Mouse (Mus musculus): ENCODE results near the gene Cpne6. TPM values are rescaled to one million over a fixed set of nuclear protein-coding genes. Genes with fewer than 3 reads are reported as not detected.

Gene Cpne6
- polyA plus RNA-seq, 1 experiment from 2014 or later: 0.39 TPM

DNA sequence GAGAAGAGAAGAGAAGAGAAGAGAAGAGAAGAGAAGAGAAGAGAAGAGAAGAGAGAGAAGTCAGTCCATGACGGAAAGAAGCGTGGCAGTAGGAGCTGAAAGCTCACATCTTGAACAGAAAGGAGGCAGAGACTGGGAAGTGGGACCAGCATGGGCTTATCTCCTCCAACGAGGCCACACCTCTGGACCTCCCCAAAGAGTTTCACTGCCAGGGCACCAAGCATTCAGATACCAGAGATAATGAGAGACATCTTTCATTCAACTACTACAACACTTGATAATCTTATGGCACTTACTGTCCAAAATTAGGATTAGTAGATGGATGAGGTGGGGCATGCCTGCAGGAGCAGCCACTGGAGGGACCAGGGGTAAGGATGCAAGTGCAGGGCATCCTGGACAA is 45.5 kb downstream of the Cpne6 start:
- H3K9me3 ChIP-seq (ENCODE audit: control insufficient read depth): no peaks in the 10 kb centered on the region
- H3K27ac ChIP-seq (ENCODE audit: low read depth, low read length): no peak overlapping the region
- no peak for TF ChIP-seq CTCF (IDR thresholded peaks at IDR 0.05; ENCODE audit: low read depth)
- H3K4me3 ChIP-seq (ENCODE audit: low read depth, low read length): no peak overlapping the region
- H3K4me2 ChIP-seq (replicated peaks; ENCODE audit: low read depth): no peak overlapping the region
- no peak overlapping the region for H3K9ac ChIP-seq (ENCODE audit: low read depth, low read length)
- H3K36me3 ChIP-seq (ENCODE audit: control insufficient read depth, insufficient read depth): peaks cover 7% of the 10 kb centered on the region; the same call in 1 of the 2 replicates
- WGBS: 90% methylated on average over 3 of the region's 3 CpGs
- ATAC-seq: no peak
- no peaks in the 10 kb centered on the region for H3K27me3 ChIP-seq (replicated peaks; ENCODE audit: control insufficient read depth, insufficient read depth, low read length)
- no peaks in the 10 kb centered on the region for H3K4me1 ChIP-seq (replicated peaks; ENCODE audit: control insufficient read depth, insufficient read depth, low read length)

DNA sequence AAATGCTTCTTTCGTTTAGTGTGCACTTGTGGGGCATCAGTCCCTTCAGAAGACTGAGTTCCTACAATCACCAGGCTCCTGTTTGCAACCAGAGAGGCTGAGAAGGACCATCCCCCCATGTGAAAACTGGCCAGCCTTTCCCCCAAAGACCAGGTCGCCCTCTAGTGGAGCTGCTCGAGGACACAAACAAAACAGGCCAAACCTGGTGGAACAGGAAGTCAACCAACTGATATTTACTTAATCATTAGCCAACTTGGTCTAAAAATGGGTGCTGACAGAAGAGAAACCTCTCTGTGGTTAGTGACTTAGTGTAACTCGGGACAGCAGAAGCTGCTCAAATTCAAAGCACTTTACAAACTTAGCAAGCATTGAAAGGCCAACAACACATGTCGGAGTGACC is 46.8 kb downstream of the Cpne6 start:
- H3K9me3 ChIP-seq (ENCODE audit: control insufficient read depth): no peaks in the 10 kb centered on the region
- no peaks in the 10 kb centered on the region for H3K4me1 ChIP-seq (replicated peaks; ENCODE audit: control insufficient read depth, insufficient read depth, low read length)
- ATAC-seq: no peak
- H3K36me3 ChIP-seq (ENCODE audit: control insufficient read depth, insufficient read depth): no peaks in the 10 kb centered on the region
- H3K4me2 ChIP-seq (replicated peaks; ENCODE audit: low read depth): 0 out of 2 replicates have a peak overlapping the region, but pooled peaks have one; percentile 3
- 16% methylated on average over 5 of the region's 5 CpGs for WGBS
- H3K9ac ChIP-seq (ENCODE audit: low read depth, low read length): no peak overlapping the region
- no peak overlapping the region for H3K4me3 ChIP-seq (ENCODE audit: low read depth, low read length)
- peak overlapping the region; percentile 79 for H3K27ac ChIP-seq (ENCODE audit: low read depth, low read length)
- H3K27me3 ChIP-seq (replicated peaks; ENCODE audit: control insufficient read depth, insufficient read depth, low read length): no peaks in the 10 kb centered on the region
- TF ChIP-seq CTCF (IDR thresholded peaks at IDR 0.05; ENCODE audit: low read depth): peak; percentile 96

DNA sequence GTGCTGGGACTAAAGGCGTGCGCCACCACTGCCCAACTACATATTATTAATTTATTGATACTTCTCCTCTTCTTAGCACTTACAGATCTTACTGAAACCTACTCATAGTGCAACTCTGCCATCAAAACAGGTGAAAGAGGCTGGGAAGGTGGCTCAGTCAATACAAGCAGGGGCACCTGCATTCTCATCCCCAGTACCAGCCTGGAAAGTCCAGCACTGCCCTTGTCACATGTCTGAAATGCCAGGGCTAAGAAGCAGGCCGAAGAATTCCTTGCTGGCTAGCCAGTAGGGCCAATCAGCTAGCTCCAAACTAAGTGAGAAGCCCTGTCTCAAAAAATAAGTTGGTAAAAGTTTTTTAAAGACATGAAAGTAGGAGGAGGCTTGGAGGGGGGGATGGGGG is 47.3 kb downstream of the Cpne6 start:
- Histone ChIP-seq H3K4me1 (replicated peaks; ENCODE audit: control insufficient read depth, insufficient read depth, low read length) (no peaks in the 10 kb centered on the region), H3K4me2 (replicated peaks; ENCODE audit: low read depth) (0 out of 2 replicates have a peak overlapping the region, but pooled peaks have one; percentile 3), H3K4me3 (ENCODE audit: low read depth, low read length) (no peak overlapping the region), H3K27ac (ENCODE audit: low read depth, low read length) (peak overlapping the region; percentile 79), H3K36me3 (ENCODE audit: control insufficient read depth, insufficient read depth) (peaks cover 1% of the 10 kb centered on the region; the same call in 1 of the 2 replicates), H3K9ac (ENCODE audit: low read depth, low read length) (no peak overlapping the region), H3K9me3 (ENCODE audit: control insufficient read depth) (no peaks in the 10 kb centered on the region), H3K27me3 (replicated peaks; ENCODE audit: control insufficient read depth, insufficient read depth, low read length) (no peaks in the 10 kb centered on the region)
- no peak for ATAC-seq
- 79% methylated on average over 3 of the region's 3 CpGs for whole genome bisulfite sequencing
- TF ChIP-seq CTCF (IDR thresholded peaks at IDR 0.05; ENCODE audit: low read depth): no peak

DNA sequence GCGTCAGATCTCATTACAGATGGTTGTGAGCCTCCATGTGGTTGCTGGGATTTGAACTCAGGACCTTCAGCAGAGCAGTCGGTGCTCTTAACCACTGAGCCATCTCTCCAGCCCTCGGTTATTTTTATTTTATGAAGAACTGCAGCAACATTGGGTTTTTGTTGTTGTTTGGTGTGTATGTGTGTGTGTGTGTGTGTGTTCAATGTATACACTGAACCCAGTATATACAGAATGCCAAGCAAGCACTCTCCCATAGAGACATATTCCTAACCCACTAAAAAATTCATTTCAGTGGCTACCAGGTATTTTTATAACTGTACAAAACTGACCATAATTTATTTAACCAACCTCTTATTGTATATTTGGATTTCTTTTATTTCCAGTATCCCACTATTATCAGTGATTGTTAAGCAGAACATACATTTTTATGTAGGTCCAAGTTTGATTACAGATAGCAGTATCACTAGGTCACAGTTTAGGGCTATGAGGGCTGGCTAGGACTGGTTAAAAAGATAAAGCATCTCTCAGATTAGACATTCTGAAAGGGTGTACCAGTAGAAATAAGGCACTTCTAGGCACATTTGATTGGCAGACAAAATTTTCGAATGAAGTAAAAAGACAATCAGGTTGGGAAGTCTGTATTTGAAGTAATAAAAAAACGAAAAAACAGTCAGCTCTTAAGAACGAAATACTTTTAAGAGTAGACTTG is 48.6 kb downstream of the Cpne6 start:
- Histone ChIP-seq H3K36me3 (ENCODE audit: control insufficient read depth, insufficient read depth) (peaks cover 14% of the 10 kb centered on the region; the same call in 1 of the 2 replicates), H3K4me1 (replicated peaks; ENCODE audit: control insufficient read depth, insufficient read depth, low read length) (no peaks in the 10 kb centered on the region), H3K9me3 (ENCODE audit: control insufficient read depth) (no peaks in the 10 kb centered on the region), H3K4me3 (ENCODE audit: low read depth, low read length) (peak overlapping the region; percentile 65; the same call in 1 of the 2 replicates), H3K9ac (ENCODE audit: low read depth, low read length) (no peak overlapping the region), H3K27me3 (replicated peaks; ENCODE audit: control insufficient read depth, insufficient read depth, low read length) (no peaks in the 10 kb centered on the region), H3K4me2 (replicated peaks; ENCODE audit: low read depth) (peak overlapping the region; percentile 74), H3K27ac (ENCODE audit: low read depth, low read length) (peak overlapping the region; percentile 99; the same call in 1 of the 2 replicates)
- TF ChIP-seq CTCF (IDR thresholded peaks at IDR 0.05; ENCODE audit: low read depth): no peak
- no peak for ATAC-seq
- WGBS: 49% methylated on average over 6 of the region's 6 CpGs

DNA sequence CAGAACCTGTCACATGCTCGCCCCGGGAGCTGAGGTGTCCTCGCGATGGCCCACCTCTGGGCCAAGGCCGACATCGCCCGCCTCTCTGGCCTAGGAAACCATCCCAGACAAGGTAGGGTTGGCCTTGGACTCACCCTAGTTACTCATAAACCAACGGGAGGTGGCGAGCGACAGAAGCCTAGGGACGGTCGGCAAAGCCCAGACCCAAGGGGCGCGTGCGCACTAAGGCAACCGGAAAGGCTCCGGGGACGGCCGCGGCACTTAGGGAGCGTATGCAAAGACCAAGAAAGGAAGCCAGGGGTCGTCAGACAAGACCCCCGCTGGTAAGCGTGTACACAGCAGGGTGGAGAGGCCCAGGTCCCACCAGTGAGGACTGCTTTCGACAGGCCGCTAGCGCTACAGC is 49.6 kb downstream of the Cpne6 start, which contains the start of gene Dcaf11:
Gene Dcaf11, plus strand, starts transcription at position 208 of the 403 bp plus-strand sequence.
- H3K9me3 ChIP-seq (ENCODE audit: control insufficient read depth): no peaks in the 10 kb centered on the region
- TF ChIP-seq CTCF (IDR thresholded peaks at IDR 0.05; ENCODE audit: low read depth): peak; percentile 54; the same call in 1 of the 2 replicates
- H3K4me3 ChIP-seq (ENCODE audit: low read depth, low read length): peak within 1 kb of the TSS; percentile 65
- no peaks in the 10 kb centered on the region for H3K27me3 ChIP-seq (replicated peaks; ENCODE audit: control insufficient read depth, insufficient read depth, low read length)
- no peaks in the 10 kb centered on the region for H3K4me1 ChIP-seq (replicated peaks; ENCODE audit: control insufficient read depth, insufficient read depth, low read length)
- WGBS: 0% methylated on average over 27 of the region's 27 CpGs
- peaks cover 23% of the 10 kb centered on the region; the same call in 1 of the 2 replicates for H3K36me3 ChIP-seq (ENCODE audit: control insufficient read depth, insufficient read depth)
- H3K4me2 ChIP-seq (replicated peaks; ENCODE audit: low read depth): peak within 1 kb of the TSS; percentile 74
- H3K27ac ChIP-seq (ENCODE audit: low read depth, low read length): peak within 1 kb of the TSS; percentile 99
- H3K9ac ChIP-seq (ENCODE audit: low read depth, low read length): peak within 1 kb of the TSS; percentile 77
- ATAC-seq: peak; percentile 88

DNA sequence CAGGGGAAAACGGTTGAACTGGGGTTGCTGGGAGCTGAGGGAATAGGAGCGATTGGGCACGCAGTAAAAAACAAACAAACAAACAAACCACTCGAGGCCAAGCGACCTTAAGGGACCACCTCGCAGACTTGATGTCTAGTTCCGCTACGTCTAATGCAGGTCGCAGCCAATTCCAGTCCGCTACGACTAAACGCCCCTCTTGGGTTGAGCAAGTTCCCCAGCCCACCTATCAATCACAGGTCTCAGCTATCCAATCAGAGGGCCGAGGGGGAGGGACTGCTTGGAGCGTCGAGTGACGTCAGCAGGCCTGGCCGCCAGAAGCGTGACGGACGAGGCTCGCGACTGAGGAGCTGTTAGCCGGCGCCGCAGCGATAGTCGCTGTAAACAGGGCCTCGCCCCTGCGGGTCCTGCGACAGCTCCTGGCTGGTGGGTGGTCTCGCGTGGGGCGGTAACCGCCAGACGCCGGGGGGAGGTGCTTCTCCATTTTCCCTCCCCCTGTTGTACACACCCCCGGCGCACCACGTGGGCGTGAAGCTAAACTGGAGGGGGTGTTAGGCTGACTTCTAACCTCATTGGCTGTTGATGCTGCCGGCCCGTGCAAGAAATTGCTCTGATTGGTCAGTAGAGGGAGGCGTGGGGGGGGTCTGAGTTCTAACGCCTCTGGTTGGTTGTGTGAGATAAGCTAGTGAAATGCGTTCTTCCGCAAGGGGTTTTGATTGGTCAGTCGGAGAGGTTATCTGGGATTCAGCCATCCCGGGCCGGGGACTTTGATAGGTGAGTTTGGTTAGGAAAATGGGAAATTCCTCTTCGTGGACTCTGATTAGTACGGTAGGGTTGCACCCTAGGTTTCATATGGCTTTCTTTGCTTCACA is 50.2 kb downstream of the Cpne6 start, which contains the start of gene A730061H03Rik:
Gene A730061H03Rik, minus strand, starts transcription at position 205 of the 872 bp plus-strand sequence.
- Histone ChIP-seq H3K4me3 (ENCODE audit: low read depth, low read length) (peak within 1 kb of the TSS; percentile 65), H3K36me3 (ENCODE audit: control insufficient read depth, insufficient read depth) (peaks cover 30% of the 10 kb centered on the region), H3K27me3 (replicated peaks; ENCODE audit: control insufficient read depth, insufficient read depth, low read length) (no peaks in the 10 kb centered on the region), H3K9ac (ENCODE audit: low read depth, low read length) (peak within 1 kb of the TSS; percentile 77), H3K27ac (ENCODE audit: low read depth, low read length) (peak within 1 kb of the TSS; percentile 99), H3K4me1 (replicated peaks; ENCODE audit: control insufficient read depth, insufficient read depth, low read length) (no peaks in the 10 kb centered on the region), H3K9me3 (ENCODE audit: control insufficient read depth) (no peaks in the 10 kb centered on the region), H3K4me2 (replicated peaks; ENCODE audit: low read depth) (peak within 1 kb of the TSS; percentile 74)
- under 1% methylated on average over 51 of the region's 51 CpGs for WGBS
- peak; percentile 94 for ATAC-seq
- TF ChIP-seq CTCF (IDR thresholded peaks at IDR 0.05; ENCODE audit: low read depth): peak; percentile 22; the same call in 1 of the 2 replicates
